ENCODE assay signal across 14 mouse cellular contexts in the genomic region with DNA sequence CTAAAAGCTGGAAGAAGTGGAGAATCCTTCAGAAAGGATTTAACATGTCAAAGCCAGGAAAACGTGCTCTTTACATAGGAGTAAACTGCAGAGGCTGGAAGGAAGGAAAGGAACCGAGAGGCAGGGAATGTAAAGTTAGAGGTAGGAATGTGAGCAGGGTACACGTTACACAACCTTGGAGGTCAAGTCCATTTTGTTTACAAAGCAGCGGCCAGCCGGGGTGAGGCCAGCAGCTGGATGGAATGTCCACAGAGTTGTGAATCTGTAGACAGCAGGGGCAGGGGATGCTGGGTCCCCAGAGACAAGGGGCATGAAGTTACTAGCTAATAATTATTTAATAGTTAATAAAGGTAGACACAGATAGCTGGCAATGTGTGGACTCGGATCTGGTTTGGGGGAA. TPM values are rescaled to one million over a fixed set of nuclear protein-coding genes. Genes with fewer than 3 reads are reported as not detected.
DNase-seq lines count a peak whose midpoint lies in the region; ATAC-seq and TF ChIP-seq lines count a peak whose summit lies in the region.
"Had no signal": no experiment of that assay in that cellular context is flagged by ENCODE, and none has a peak within 500 bp of the region (broad histone marks: within the 10 kb centered on the region; RNA-seq: fewer than 3 reads in every experiment).

No protein-coding gene starts in this region.

- H3K4me3 ChIP-seq in gastrocnemius, adult 2 months = no peak overlapping the region
- H3K4me3 ChIP-seq in testis, adult 2 months (ENCODE audit: control insufficient read depth, low read depth, low read length) = peak overlapping the region; percentile 9
- H3K4me3 ChIP-seq in cerebellum, adult 2 months (replicated peaks; ENCODE audit: insufficient read depth, low read depth, low read length) = no peak overlapping the region
- H3K4me3 ChIP-seq: limb, embryonic 13.5 days had no signal

- no peaks in the 10 kb centered on the region for H3K36me3 ChIP-seq in testis, adult 2 months (ENCODE audit: control insufficient read depth, insufficient read depth, low read length)
- H3K36me3 ChIP-seq: G1E; limb, embryonic 13.5 days had no signal

- peak; percentile 77 for DNase-seq in gastrocnemius, adult 2 months
- no peak for DNase-seq in gastrocnemius, postnatal 10 days
- DNase-seq in testis, postnatal 14 days (ENCODE audit: low spot score) = no peak
- peak; percentile 69 to 83 for DNase-seq in lung, adult 18-20 months
- DNase-seq in cerebellum, adult 2 months = no peak
- no peak for DNase-seq in cerebellum, adult 18-20 months
- DNase-seq: B cell, adult 2 months; embryo, embryonic 11 days; thymus, adult 18-20 months had no signal

- H3K4me1 ChIP-seq in testis, adult 2 months (ENCODE audit: control insufficient read depth, insufficient read depth, low read length) = no peaks in the 10 kb centered on the region; the same call in 1 of the 2 replicates
- H3K4me1 ChIP-seq in cerebellum, adult 2 months (ENCODE audit: control insufficient read depth, insufficient read depth, low read length) = no peaks in the 10 kb centered on the region; the same call in 1 of the 2 replicates

- no peak for TF ChIP-seq POLR2A in testis, adult 2 months (IDR thresholded peaks at IDR 0.05; ENCODE audit: control insufficient read depth, low read depth, low read length)
- no peak for TF ChIP-seq POLR2A in cerebellum, adult 2 months (IDR thresholded peaks at IDR 0.05; ENCODE audit: borderline replicate concordance, insufficient read depth, low read length)

- ATAC-seq in erythroid progenitor cell, adult 5-6 weeks (replicated peaks; ENCODE audit: low FRiP score, poor library complexity, severe bottlenecking) = no peak
- ATAC-seq: activated CD4-positive, CD25-positive, alpha-beta regulatory T cell, adult 4 months had no signal

- intact Hi-C loops in gastrocnemius, adult 2 months (cut with DNase I) = no loop called here

- no peak for TF ChIP-seq CTCF in gastrocnemius, adult 2 months (IDR thresholded peaks at IDR 0.05)
- no peak for TF ChIP-seq CTCF in testis, adult 2 months (IDR thresholded peaks at IDR 0.05; ENCODE audit: control insufficient read depth, insufficient read depth, insufficient replicate concordance, low read depth, low read length)
- no peak for TF ChIP-seq CTCF in cerebellum, adult 2 months (IDR thresholded peaks at IDR 0.05; ENCODE audit: borderline replicate concordance, insufficient read depth, low read depth, low read length)

- 90% methylated on average over 6 of the region's 6 CpGs for WGBS in cerebellum, adult 2 months

- no peaks in the 10 kb centered on the region for H3K27me3 ChIP-seq in testis, adult 2 months (ENCODE audit: control insufficient read depth, insufficient read depth, low read length)
- H3K27me3 ChIP-seq in cerebellum, adult 2 months (ENCODE audit: control insufficient read depth, insufficient read depth, low read length) = no peaks in the 10 kb centered on the region
- H3K27me3 ChIP-seq: limb, embryonic 13.5 days had no signal

- peak overlapping the region; percentile 43; the same call in 1 of the 2 replicates for H3K27ac ChIP-seq in gastrocnemius, adult 2 months
- H3K27ac ChIP-seq in testis, adult 2 months (ENCODE audit: control insufficient read depth, insufficient read depth, low read depth, low read length) = no peak overlapping the region
- H3K27ac ChIP-seq in cerebellum, adult 2 months (ENCODE audit: insufficient read depth, low read length) = no peak overlapping the region
- H3K27ac ChIP-seq: limb, embryonic 13.5 days had no signal

RNA-seq across cellular contexts. Expression of a gene that starts 45.8 kb away (rescaled TPM):
- total RNA-seq in gastrocnemius, adult 2 months (2021) = 10 to 100 TPM in 1 of 2 experiments, 1 to 10 TPM in 1; 8.4 to 13.6 TPM
- 10 to 100 TPM; 12.2 to 19.2 TPM for total RNA-seq in gastrocnemius, postnatal 10 days (2021)
- 200 and 219 TPM in 2 replicates for polyA plus RNA-seq in testis, adult 2 months (2012; rRNA removed)
- 33.7 and 34.9 TPM in 2 replicates for polyA plus RNA-seq in cerebellum, adult 2 months (2012; rRNA removed)
- not detected in 2 replicates for total RNA-seq in erythroid progenitor cell, adult 5-6 weeks (2015; ENCODE audit: low replicate concordance)
- total RNA-seq in erythroid progenitor cell, adult 5-6 weeks (2017; ENCODE audit: low replicate concordance) = not detected in 2 replicates

RNA-seq across cellular contexts. Expression of a gene that starts 49.3 kb away (rescaled TPM):
- 10 to 100 TPM; 32.2 to 48.0 TPM for total RNA-seq in gastrocnemius, adult 2 months (2021)
- 10 to 100 TPM; 41.4 to 46.1 TPM for total RNA-seq in gastrocnemius, postnatal 10 days (2021)
- polyA plus RNA-seq in testis, adult 2 months (2012; rRNA removed) = 4.4 and 5.4 TPM in 2 replicates
- polyA plus RNA-seq in cerebellum, adult 2 months (2012; rRNA removed) = 15.2 and 15.7 TPM in 2 replicates
- total RNA-seq in erythroid progenitor cell, adult 5-6 weeks (2015; ENCODE audit: low replicate concordance) = not detected in 2 replicates
- not detected in 2 replicates for total RNA-seq in erythroid progenitor cell, adult 5-6 weeks (2017; ENCODE audit: low replicate concordance)

Comparison
In these comparisons a context has a peak if more than half of its experiments do, and no peak if none do; other contexts are left out.
1. DNase-seq: peak in gastrocnemius, adult 2 months (single experiment) and lung, adult 18-20 months (2 of 2); none in gastrocnemius, postnatal 10 days (single experiment), testis, postnatal 14 days (single experiment), cerebellum, adult 2 months (0 of 2) and cerebellum, adult 18-20 months (0 of 2).
2. RNA of a gene that starts 45.8 kb away (total RNA-seq): 12.2 to 19.2 TPM in gastrocnemius, postnatal 10 days and 8.4 to 13.6 TPM in gastrocnemius, adult 2 months; not detected in erythroid progenitor cell, adult 5-6 weeks; every median in the first group is over 4 times any median in the second.
3. RNA of a gene that starts 49.3 kb away (total RNA-seq): 32.2 to 48.0 TPM in gastrocnemius, adult 2 months and 41.4 to 46.1 TPM in gastrocnemius, postnatal 10 days; not detected in erythroid progenitor cell, adult 5-6 weeks; every median in the first group is over 10 times any median in the second.